Mouse (Mus musculus): ENCODE data around the gene Tbc1d10c.
"Not testable (repeated sequence)": the region's sequence is repeated elsewhere in the genome, so short reads cannot be mapped to it uniquely, and the experiment has no call there.

Tbc1d10c gene

DNA sequence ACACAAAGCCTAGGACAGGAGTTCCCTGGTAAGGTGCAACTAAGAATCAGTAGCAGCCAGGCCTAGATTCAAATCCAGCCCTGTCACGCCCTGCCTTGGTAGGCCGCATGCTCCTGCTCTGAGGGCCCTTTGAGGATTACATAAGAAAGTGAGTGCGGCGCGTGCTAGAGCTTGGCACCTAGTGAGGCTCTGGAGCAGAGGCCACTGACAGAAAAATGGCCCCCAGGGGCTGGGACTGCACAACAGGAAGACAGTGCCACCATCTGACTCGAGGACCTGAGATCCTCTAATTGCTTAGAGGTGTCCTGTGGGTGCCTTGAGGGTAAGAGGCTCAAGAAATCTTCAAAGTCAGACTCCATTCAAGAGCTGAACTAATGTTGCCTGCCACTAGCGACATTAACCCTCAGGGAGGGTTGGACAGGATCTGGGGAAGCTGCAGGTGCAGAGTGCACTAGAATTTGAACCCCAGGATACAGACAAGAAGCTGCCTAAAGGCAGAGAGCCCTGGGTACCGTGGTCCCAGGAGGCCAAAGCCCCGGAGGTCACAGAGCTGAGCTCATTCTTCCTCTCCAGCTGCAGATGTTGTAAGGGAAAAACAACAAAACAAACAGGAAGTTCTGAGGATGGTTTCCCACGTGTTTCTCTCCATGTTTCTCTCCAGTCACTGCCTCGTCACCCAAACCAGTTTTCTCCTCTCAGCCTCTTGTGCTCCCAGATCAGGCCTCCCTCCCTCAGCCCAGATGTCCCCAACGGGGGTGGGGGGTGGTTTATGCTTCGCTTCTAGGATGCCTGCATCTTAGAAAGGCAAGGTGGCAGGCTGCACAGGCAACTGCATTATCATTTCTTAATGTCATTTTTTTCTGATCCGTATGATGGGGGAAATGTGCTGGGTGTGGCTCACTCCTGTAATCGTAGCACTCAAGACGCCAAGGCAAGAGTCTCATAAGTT is 46.3 kb downstream of the Tbc1d10c start:
- DNase-seq (ENCODE audit: low read depth, low spot score) = no peak

DNA sequence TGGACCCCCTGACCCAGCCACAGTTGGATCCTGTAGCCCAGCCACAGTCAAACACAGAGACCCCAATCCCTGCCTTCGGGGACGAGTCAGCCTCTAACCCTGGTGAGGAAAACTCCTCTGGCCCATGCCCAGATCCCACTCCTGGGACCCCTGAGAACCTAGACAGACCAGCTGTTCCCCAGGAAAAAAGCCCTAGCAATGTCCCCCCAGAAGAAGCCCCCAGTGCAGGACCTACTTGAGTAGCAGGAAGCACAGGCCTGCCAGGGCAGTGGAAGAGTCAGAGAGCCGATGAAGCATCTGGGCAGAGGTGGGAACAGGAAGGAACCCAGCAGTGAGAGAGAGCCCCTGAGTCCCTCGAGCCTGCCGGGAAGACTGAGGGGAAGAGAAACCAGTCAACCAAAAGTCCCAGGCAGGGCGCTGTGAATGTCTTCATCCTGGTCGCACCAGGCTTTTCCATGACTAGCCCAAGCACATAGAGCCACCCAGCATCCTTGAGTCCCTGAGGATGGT is 47.3 kb downstream of the Tbc1d10c start, which contains the start of gene Cabp4:
Gene Cabp4 (minus strand): TSS at position 275 of the 510 bp plus-strand sequence.
- no peak for DNase-seq (ENCODE audit: low read depth, low spot score)

DNA sequence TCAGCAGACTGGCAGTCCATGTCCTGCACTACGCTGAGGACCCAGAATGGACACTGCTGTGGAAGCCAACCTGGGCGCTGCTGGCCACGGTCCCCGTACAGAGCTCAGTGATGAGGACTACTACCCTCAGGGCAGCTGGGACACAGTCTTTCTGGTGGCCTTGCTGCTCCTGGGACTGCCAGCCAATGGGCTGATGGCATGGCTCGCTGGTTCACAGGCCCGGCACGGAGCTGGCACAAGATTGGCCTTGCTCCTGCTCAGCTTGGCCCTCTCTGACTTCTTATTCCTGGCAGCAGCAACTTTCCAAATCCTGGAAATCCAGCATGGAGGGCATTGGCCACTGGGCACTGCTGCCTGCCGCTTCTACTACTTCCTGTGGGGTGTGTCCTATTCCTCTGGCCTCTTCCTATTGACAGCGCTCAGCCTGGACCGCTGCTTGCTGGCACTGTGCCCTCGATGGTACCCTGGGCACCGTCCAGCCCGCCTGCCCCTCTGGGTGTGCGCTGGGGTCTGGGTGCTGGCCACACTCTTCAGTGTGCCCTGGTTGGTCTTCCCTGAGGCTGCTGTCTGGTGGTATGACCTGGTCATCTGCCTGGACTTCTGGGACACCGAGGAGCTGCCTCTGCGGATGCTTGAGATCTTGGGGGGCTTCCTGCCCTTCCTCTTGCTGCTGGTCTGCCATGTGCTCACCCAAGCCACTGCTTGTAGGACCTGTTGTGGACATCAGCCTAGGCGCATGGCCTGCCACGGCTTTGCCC is 48.5 kb downstream of the Tbc1d10c start:
- DNase-seq (ENCODE audit: low read depth, low spot score) = no peak

DNA sequence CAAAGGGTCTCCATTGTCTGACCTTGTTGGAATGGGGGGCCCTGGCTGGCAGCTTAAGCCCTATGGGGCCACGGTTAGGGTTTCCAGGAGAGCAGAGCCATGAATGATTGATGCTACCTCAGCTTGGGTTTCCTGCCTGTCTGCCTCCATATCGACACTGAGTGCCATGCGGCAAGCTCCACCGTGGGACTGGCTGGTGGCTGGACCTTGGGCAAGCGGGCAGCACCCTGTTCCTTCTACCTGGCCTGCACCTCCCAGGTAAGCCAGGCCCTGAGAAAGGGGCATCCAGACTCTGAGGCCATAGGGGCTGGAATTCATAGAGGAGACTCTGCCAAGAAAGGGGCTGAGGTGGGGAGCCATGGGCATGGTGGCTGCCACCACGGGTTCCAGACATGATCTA is 50.9 kb downstream of the Tbc1d10c start:
- no peak for DNase-seq (ENCODE audit: low read depth, low spot score)

DNA sequence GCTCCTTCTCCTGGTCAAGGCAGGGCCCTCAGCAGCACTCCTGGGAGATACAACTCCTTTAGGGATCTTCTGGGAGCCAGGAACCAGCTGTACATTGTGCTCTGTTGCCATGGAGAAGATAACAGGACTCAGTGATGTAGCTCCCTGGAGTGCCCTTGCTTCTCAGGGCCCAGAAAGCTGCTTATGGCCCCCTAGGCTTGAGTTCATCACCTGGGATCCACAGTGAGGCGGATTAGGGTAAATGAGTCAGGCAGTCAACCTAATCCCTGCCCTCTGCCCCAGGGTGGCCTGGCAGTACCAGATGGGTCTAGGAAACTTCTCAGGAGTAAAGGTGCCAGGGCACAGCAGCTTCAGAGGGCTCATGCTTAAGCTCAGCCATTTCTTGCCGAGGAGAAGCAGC is 51.6 kb downstream of the Tbc1d10c start, which contains the start of gene Gpr152:
Gene Gpr152 (plus strand): TSS at position 342 of the 400 bp plus-strand sequence.
- DNase-seq (ENCODE audit: low read depth, low spot score) = no peak

DNA sequence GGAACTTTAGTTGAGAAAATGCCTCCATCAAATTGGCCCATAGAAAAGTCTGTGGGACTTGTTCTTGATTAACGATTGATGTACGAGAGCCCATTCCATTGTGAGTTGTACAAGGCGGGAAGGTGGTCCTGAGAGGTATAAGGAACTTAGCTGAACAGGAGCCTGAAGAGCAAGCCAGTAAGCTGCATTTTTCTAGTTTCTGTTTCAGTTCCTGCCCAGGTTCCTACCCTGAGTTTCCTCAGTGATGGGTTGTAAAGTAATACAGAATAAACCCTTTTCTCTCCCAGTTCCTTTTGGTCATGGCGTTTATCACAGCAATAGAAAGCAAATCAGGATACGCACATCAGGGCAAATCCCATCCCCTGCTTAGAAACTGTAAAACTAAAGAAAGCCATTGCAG is 53.2 kb downstream of the Tbc1d10c start:
- DNase-seq (ENCODE audit: low read depth, low spot score) = no peak

DNA sequence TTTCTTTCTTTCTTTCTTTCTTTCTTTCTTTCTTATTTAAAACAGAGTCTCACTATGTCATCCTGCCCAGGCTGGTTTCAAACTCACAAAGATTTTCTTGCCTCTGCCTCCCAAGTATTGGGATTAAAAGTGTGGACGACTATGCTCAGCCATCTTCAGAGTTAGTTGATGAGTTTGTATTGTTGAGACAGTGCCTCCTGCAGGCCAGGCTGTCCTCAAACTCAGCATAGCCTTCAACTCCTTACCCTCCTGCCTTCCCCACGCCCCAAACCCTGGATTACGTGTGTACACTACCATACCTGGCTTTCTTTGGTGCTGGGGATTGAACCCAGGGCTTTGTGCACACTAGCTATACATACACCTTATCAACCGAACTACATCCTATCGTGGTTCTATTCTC is 54.6 kb downstream of the Tbc1d10c start:
- DNase-seq (ENCODE audit: low read depth, low spot score) = no peak

DNA sequence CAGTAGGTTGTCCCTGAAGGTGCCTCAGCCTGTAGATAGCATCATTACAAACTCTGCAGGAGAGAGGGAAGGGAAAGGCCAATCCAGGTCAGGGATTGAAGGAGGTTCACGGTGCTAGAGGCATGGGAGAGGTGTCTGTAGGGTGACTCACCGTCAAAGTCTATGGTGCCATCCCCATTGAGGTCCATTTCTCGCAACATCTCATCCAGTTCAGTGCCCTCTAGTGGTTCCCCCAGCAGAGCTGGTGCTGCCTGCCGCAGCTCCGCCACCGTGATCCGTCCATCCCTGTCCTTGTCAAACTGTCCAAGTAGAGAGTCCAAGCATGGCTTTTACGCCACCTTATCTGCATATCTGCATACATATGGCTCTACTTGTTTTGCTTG is 55.1 kb downstream of the Tbc1d10c start:
- DNase-seq (ENCODE audit: low read depth, low spot score) = not testable (repeated sequence)

DNA sequence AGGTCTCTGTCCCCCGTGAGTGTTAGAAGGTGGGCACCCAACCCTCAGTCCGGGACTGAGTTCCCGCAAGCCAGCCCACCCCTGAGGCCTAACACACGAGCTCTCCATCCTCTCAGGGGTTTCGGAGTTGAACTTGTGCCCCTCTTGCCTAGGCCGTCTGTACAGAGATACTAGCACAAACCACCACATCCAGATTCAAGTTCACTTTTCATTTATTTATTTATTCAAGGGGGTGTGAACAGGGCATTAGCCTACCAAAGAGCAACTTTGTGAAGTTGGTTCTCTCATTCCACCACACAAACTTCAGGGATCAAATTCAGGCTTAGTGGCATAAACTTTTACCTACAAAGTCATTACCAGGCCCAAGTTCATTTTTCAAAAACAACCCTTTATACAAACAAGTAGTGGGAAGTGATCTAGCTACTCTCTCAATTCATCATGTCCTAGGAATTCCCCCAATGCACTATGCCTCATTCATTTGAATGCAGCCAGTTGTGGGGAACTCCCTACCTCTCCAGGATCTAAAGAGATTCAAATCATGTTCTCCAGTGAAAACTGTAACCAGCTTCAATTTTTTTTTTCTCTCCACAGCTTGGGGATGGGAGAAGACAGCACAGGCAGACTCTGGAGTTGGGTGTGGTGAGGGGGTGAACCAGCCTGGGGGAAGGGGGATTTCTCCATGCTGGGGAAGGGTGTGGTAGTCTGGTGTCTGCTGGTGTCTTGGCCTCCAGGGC is 55.7 kb downstream of the Tbc1d10c start:
- not testable (repeated sequence) for DNase-seq (ENCODE audit: low read depth, low spot score)

DNA sequence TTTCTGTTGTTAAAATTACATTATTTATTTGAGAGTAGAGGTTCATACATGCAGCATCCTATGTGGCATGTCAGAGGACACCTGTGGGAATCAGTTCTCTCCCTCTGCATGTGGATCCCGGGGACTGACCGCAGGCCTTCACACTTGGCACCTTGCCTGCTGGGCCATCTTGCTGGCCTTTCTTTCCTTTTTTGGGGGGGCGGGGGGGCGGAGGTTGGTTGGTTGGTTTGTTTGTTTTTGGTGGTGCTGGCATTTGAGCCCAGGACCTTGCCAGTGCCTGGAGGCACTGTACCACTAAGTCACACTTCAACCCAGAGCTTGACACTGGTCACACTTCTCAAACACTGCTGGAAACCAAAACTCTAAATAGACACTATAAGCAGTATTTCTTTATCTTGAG is 56.7 kb downstream of the Tbc1d10c start:
- no peak for DNase-seq (ENCODE audit: low read depth, low spot score)

Measured in telencephalon, adult 2 months (tissue).